Mouse (Mus musculus): Measurements from ENCODE around the gene Anks1b. TPM values are rescaled to one million over a fixed set of nuclear protein-coding genes. Genes with fewer than 3 reads are reported as not detected.
A peak's percentile ranks its signal among the peaks of the same experiment; 100 is the strongest.

Anks1b gene
- polyA plus RNA-seq, 1 experiment from 2014 or later, result 13.0 TPM

- H3K4me1 ChIP-seq (replicated peaks; ENCODE audit: control insufficient read depth, insufficient read depth, low read length), result no peaks in the 10 kb centered on the region
- ATAC-seq (ENCODE audit: low FRiP score) (peak; percentile 73; the same call in 1 of the 2 replicates), DNase-seq (ENCODE audit: low spot score) (no peak)
- H3K9ac ChIP-seq (ENCODE audit: low read depth, low read length), result no peak overlapping the region
- H3K27me3 ChIP-seq (ENCODE audit: control insufficient read depth, insufficient read depth, low read length), result no peaks in the 10 kb centered on the region
- H3K4me3 ChIP-seq (ENCODE audit: low read depth, low read length), result no peak overlapping the region
- no peak overlapping the region for H3K4me2 ChIP-seq (replicated peaks; ENCODE audit: low read depth, low read length)
- WGBS, result 48% methylated on average over 3 of the region's 3 CpGs
- H3K27ac ChIP-seq (ENCODE audit: low read depth, low read length), result no peak overlapping the region
- no peaks in the 10 kb centered on the region for H3K36me3 ChIP-seq (ENCODE audit: control insufficient read depth, insufficient read depth, low read length)
- no peaks in the 10 kb centered on the region for H3K9me3 ChIP-seq (ENCODE audit: control insufficient read depth, low read length)
These were observed 385.8 kb downstream of the Anks1b start for GRCm38 (mm10) chr10:90258944-90259714.

- DNase-seq (ENCODE audit: low spot score), result no peak
- ATAC-seq (ENCODE audit: low FRiP score), result no peak
- Histone ChIP-seq H3K9ac (ENCODE audit: low read depth, low read length) (no peak overlapping the region), H3K4me3 (ENCODE audit: low read depth, low read length) (no peak overlapping the region), H3K9me3 (ENCODE audit: control insufficient read depth, low read length) (no peaks in the 10 kb centered on the region), H3K4me1 (replicated peaks; ENCODE audit: control insufficient read depth, insufficient read depth, low read length) (no peaks in the 10 kb centered on the region), H3K27me3 (ENCODE audit: control insufficient read depth, insufficient read depth, low read length) (no peaks in the 10 kb centered on the region), H3K36me3 (ENCODE audit: control insufficient read depth, insufficient read depth, low read length) (no peaks in the 10 kb centered on the region), H3K27ac (ENCODE audit: low read depth, low read length) (no peak overlapping the region), H3K4me2 (replicated peaks; ENCODE audit: low read depth, low read length) (no peak overlapping the region)
- 69% methylated on average over 1 of the region's 1 CpGs for WGBS
These were observed 398.0 kb downstream of the Anks1b start for GRCm38 (mm10) chr10:90271321-90271720.

GRCm38 (mm10) chr10:90273311-90273710 lies 400.0 kb downstream of the Anks1b start:
- H3K9me3 ChIP-seq (ENCODE audit: control insufficient read depth, low read length), result no peaks in the 10 kb centered on the region
- H3K9ac ChIP-seq (ENCODE audit: low read depth, low read length), result no peak overlapping the region
- DNase-seq (ENCODE audit: low spot score) (no peak), ATAC-seq (ENCODE audit: low FRiP score) (no peak)
- no peak overlapping the region for H3K27ac ChIP-seq (ENCODE audit: low read depth, low read length)
- H3K4me2 ChIP-seq (replicated peaks; ENCODE audit: low read depth, low read length), result no peak overlapping the region
- no peaks in the 10 kb centered on the region for H3K36me3 ChIP-seq (ENCODE audit: control insufficient read depth, insufficient read depth, low read length)
- H3K27me3 ChIP-seq (ENCODE audit: control insufficient read depth, insufficient read depth, low read length), result no peaks in the 10 kb centered on the region
- WGBS, result 70% methylated on average over 2 of the region's 2 CpGs
- no peak overlapping the region for H3K4me3 ChIP-seq (ENCODE audit: low read depth, low read length)
- no peaks in the 10 kb centered on the region for H3K4me1 ChIP-seq (replicated peaks; ENCODE audit: control insufficient read depth, insufficient read depth, low read length)

- no peak for DNase-seq (ENCODE audit: low spot score)
- 71% methylated on average over 1 of the region's 1 CpGs for WGBS
- ATAC-seq (ENCODE audit: low FRiP score), result no peak
- Histone ChIP-seq H3K27ac (ENCODE audit: low read depth, low read length) (no peak overlapping the region), H3K9me3 (ENCODE audit: control insufficient read depth, low read length) (no peaks in the 10 kb centered on the region), H3K9ac (ENCODE audit: low read depth, low read length) (no peak overlapping the region), H3K4me1 (replicated peaks; ENCODE audit: control insufficient read depth, insufficient read depth, low read length) (no peaks in the 10 kb centered on the region), H3K4me3 (ENCODE audit: low read depth, low read length) (no peak overlapping the region), H3K4me2 (replicated peaks; ENCODE audit: low read depth, low read length) (no peak overlapping the region), H3K36me3 (ENCODE audit: control insufficient read depth, insufficient read depth, low read length) (no peaks in the 10 kb centered on the region), H3K27me3 (ENCODE audit: control insufficient read depth, insufficient read depth, low read length) (no peaks in the 10 kb centered on the region)
These were observed 413.3 kb downstream of the Anks1b start for GRCm38 (mm10) chr10:90286589-90286988.

GRCm38 (mm10) chr10:90303249-90303648 lies 429.9 kb downstream of the Anks1b start:
- Histone ChIP-seq H3K4me2 (replicated peaks; ENCODE audit: low read depth, low read length) (no peak overlapping the region), H3K9ac (ENCODE audit: low read depth, low read length) (no peak overlapping the region), H3K4me3 (ENCODE audit: low read depth, low read length) (no peak overlapping the region), H3K4me1 (replicated peaks; ENCODE audit: control insufficient read depth, insufficient read depth, low read length) (no peaks in the 10 kb centered on the region), H3K36me3 (ENCODE audit: control insufficient read depth, insufficient read depth, low read length) (no peaks in the 10 kb centered on the region), H3K9me3 (ENCODE audit: control insufficient read depth, low read length) (no peaks in the 10 kb centered on the region), H3K27me3 (ENCODE audit: control insufficient read depth, insufficient read depth, low read length) (no peaks in the 10 kb centered on the region), H3K27ac (ENCODE audit: low read depth, low read length) (no peak overlapping the region)
- ATAC-seq (ENCODE audit: low FRiP score), result no peak
- WGBS, result 86% methylated on average over 1 of the region's 1 CpGs
- DNase-seq (ENCODE audit: low spot score), result no peak

- Histone ChIP-seq H3K4me3 (ENCODE audit: low read depth, low read length) (no peak overlapping the region), H3K4me1 (replicated peaks; ENCODE audit: control insufficient read depth, insufficient read depth, low read length) (no peaks in the 10 kb centered on the region), H3K9ac (ENCODE audit: low read depth, low read length) (no peak overlapping the region), H3K4me2 (replicated peaks; ENCODE audit: low read depth, low read length) (no peak overlapping the region), H3K9me3 (ENCODE audit: control insufficient read depth, low read length) (no peaks in the 10 kb centered on the region), H3K36me3 (ENCODE audit: control insufficient read depth, insufficient read depth, low read length) (no peaks in the 10 kb centered on the region), H3K27ac (ENCODE audit: low read depth, low read length) (no peak overlapping the region), H3K27me3 (ENCODE audit: control insufficient read depth, insufficient read depth, low read length) (no peaks in the 10 kb centered on the region)
- no peak for ATAC-seq (ENCODE audit: low FRiP score)
- DNase-seq (ENCODE audit: low spot score), result peak; percentile 6
These were observed 432.8 kb downstream of the Anks1b start for GRCm38 (mm10) chr10:90306156-90306555.

GRCm38 (mm10) chr10:90307931-90308555 lies 434.7 kb downstream of the Anks1b start:
- Histone ChIP-seq H3K4me2 (replicated peaks; ENCODE audit: low read depth, low read length) (no peak overlapping the region), H3K4me1 (replicated peaks; ENCODE audit: control insufficient read depth, insufficient read depth, low read length) (no peaks in the 10 kb centered on the region), H3K27ac (ENCODE audit: low read depth, low read length) (no peak overlapping the region), H3K27me3 (ENCODE audit: control insufficient read depth, insufficient read depth, low read length) (no peaks in the 10 kb centered on the region), H3K9me3 (ENCODE audit: control insufficient read depth, low read length) (no peaks in the 10 kb centered on the region), H3K4me3 (ENCODE audit: low read depth, low read length) (no peak overlapping the region), H3K36me3 (ENCODE audit: control insufficient read depth, insufficient read depth, low read length) (no peaks in the 10 kb centered on the region), H3K9ac (ENCODE audit: low read depth, low read length) (no peak overlapping the region)
- WGBS, result 55% methylated on average over 5 of the region's 5 CpGs
- ATAC-seq (ENCODE audit: low FRiP score) (no peak), DNase-seq (ENCODE audit: low spot score) (no peak)

GRCm38 (mm10) chr10:90329781-90330180 lies 456.5 kb downstream of the Anks1b start:
- no peaks in the 10 kb centered on the region for H3K27me3 ChIP-seq (ENCODE audit: control insufficient read depth, insufficient read depth, low read length)
- H3K4me2 ChIP-seq (replicated peaks; ENCODE audit: low read depth, low read length), result no peak overlapping the region
- H3K27ac ChIP-seq (ENCODE audit: low read depth, low read length), result no peak overlapping the region
- H3K4me1 ChIP-seq (replicated peaks; ENCODE audit: control insufficient read depth, insufficient read depth, low read length), result no peaks in the 10 kb centered on the region
- no peaks in the 10 kb centered on the region for H3K36me3 ChIP-seq (ENCODE audit: control insufficient read depth, insufficient read depth, low read length)
- no peak overlapping the region for H3K4me3 ChIP-seq (ENCODE audit: low read depth, low read length)
- DNase-seq (ENCODE audit: low spot score) (no peak), ATAC-seq (ENCODE audit: low FRiP score) (no peak)
- no peak overlapping the region for H3K9ac ChIP-seq (ENCODE audit: low read depth, low read length)
- WGBS, result 95% methylated on average over 4 of the region's 4 CpGs
- no peaks in the 10 kb centered on the region for H3K9me3 ChIP-seq (ENCODE audit: control insufficient read depth, low read length)

- H3K36me3 ChIP-seq (ENCODE audit: control insufficient read depth, insufficient read depth, low read length), result no peaks in the 10 kb centered on the region
- ATAC-seq (ENCODE audit: low FRiP score), result no peak
- no peaks in the 10 kb centered on the region for H3K9me3 ChIP-seq (ENCODE audit: control insufficient read depth, low read length)
- no peak overlapping the region for H3K9ac ChIP-seq (ENCODE audit: low read depth, low read length)
- no peak overlapping the region for H3K4me2 ChIP-seq (replicated peaks; ENCODE audit: low read depth, low read length)
- no peaks in the 10 kb centered on the region for H3K27me3 ChIP-seq (ENCODE audit: control insufficient read depth, insufficient read depth, low read length)
- 92% methylated on average over 1 of the region's 1 CpGs for WGBS
- no peak for DNase-seq (ENCODE audit: low spot score)
- H3K27ac ChIP-seq (ENCODE audit: low read depth, low read length), result no peak overlapping the region
- no peak overlapping the region for H3K4me3 ChIP-seq (ENCODE audit: low read depth, low read length)
- no peaks in the 10 kb centered on the region for H3K4me1 ChIP-seq (replicated peaks; ENCODE audit: control insufficient read depth, insufficient read depth, low read length)
These were observed 472.1 kb downstream of the Anks1b start for GRCm38 (mm10) chr10:90345394-90345793.
